Mouse (Mus musculus) liver, adult 2 months (tissue): ENCODE data around the gene Yod1. TPM values are rescaled to one million over a fixed set of nuclear protein-coding genes. Genes with fewer than 3 reads are reported as not detected.

Experiments
- DNase-seq: peaks from one replicate; pipeline ENCODE4 v3.0.0-alpha.2; 2011; ENCODE audit warnings: low read depth, low spot score; ENCODE audit errors: extremely low read depth
- H3K27ac ChIP-seq: fragments of 200-500 bp; replicated peaks from 2 replicates; pipeline ENCODE4 v1.5.1; 2012; ENCODE audit warnings: low read depth, mild to moderate bottlenecking, control low read depth, inconsistent platforms, low read length; ENCODE audit not compliant: insufficient read depth
- H3K27me3 ChIP-seq: fragments of 200-500 bp; 2 replicates; pipeline ENCODE4 v1.6.1; 2012; ENCODE audit warnings: mild to moderate bottlenecking, moderate library complexity, low read length, inconsistent platforms; ENCODE audit not compliant: control insufficient read depth, insufficient read depth
- H3K36me3 ChIP-seq: fragments of 200-500 bp; 2 replicates; pipeline ENCODE4 v1.6.1; 2012; ENCODE audit warnings: low read length, inconsistent platforms; ENCODE audit not compliant: control insufficient read depth, insufficient read depth
- H3K4me1 ChIP-seq: fragments of 200-500 bp; 2 replicates; pipeline ENCODE4 v1.6.1; 2011; ENCODE audit warnings: low read length; ENCODE audit not compliant: control insufficient read depth, insufficient read depth
- H3K4me3 ChIP-seq: fragments of 200-500 bp; 2 replicates; pipeline ENCODE4 v1.5.1; 2011; ENCODE audit warnings: low read depth, mild to moderate bottlenecking, control low read depth, low read length, moderate library complexity; ENCODE audit not compliant: insufficient read depth
- H3K79me2 ChIP-seq: fragments of 200-500 bp; 2 replicates; pipeline ENCODE4 v1.6.1; 2012; ENCODE audit warnings: inconsistent platforms, mild to moderate bottlenecking, low read length, moderate library complexity; ENCODE audit not compliant: control insufficient read depth, insufficient read depth
- H3K9ac ChIP-seq: fragments of 200-500 bp; 2 replicates; pipeline ENCODE4 v1.6.1; 2012; ENCODE audit warnings: low read depth, mild to moderate bottlenecking, control low read depth, inconsistent platforms, low read length
- CTCF ChIP-seq: fragments of 200-500 bp; IDR thresholded peaks from 2 replicates; pipeline ENCODE4 v1.5.1; 2011; ENCODE audit warnings: low read depth, low read length, control low read depth
- POLR2A ChIP-seq: fragments of 200-500 bp; IDR thresholded peaks from 2 replicates; pipeline ENCODE4 v1.6.1; 2011; ENCODE audit warnings: low read length, control low read depth; ENCODE audit not compliant: insufficient read depth; ENCODE audit errors: extremely low read depth
- WGBS: fragments of 180-500 bp; shearing (Covaris S2); methylation state at CpG from one replicate; pipeline ENCODE4 v1.1.7; 2018; 5-methylcytosine and 5-hydroxymethylcytosine counted together
- polyA plus RNA-seq: library from polyadenylated mRNA; depleted of rRNA; stranded (reverse); fragments of >200 nt; gene quantifications from 2 replicates; pipeline ENCODE4 v1.2.3, GENCODE M21; 2012
- total RNA-seq: library from RNA; depleted of rRNA; stranded (reverse); fragments of >200 nt; gene quantifications from 2 replicates; pipeline ENCODE4 v1.2.3, GENCODE M21; 2014

Gene Yod1
- total and polyA plus RNA-seq, 2 experiments, result 1.3 to 9.0 TPM

DNA sequence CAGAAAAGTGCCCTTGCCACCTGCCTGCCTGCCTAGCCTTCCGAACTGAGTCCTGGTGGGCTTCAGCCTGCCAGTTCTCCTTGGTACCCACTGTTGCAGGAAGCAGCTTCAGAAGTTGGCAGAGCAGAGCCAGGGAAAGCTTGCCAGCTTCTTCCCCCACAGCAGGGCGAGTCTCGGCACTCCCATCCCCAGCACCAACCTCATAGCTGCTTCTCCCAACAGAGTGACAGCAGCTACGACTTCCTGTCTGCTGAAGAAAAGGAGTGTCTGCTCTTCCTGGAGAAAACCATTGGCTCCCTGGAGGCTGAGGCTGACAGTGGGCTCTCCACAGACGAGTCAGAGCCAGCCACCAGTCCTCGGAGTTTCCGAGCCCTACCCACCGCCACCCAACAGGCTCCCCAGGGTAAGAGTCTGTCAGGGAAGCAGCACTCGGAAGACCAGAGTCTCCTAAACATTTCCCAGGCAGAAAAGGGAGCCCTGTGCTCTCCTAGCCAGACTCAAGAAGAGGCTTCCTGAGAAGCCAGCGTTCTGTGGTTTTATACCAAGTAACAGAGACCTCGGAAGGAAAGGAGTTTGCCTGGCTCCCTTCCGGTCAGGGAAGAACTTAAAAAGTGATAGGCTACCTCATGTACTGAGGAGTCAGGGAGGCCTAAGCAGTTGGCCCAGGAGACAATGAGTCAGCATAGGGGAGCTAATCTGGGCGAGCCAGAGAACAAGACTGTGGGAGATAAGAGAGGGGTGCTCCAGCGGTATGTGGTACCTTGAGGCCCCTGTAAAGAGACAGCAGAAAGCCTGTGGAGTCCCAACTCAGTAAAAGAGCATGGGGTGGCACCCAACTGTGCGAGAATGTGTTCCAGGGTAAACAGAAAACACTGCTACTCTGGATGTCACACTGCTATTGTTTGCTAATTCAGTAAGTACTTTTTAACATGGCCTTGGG lies 23.9 kb downstream of the Yod1 start:
- no peak for TF ChIP-seq CTCF
- no peaks in the 10 kb centered on the region for H3K27me3 ChIP-seq
- H3K27ac ChIP-seq, result 0 out of 2 replicates have a peak overlapping the region, but pooled peaks have one; percentile 15
- H3K9ac ChIP-seq, result 0 out of 2 replicates have a peak overlapping the region, but pooled peaks have one; percentile 0
- no peaks in the 10 kb centered on the region for H3K79me2 ChIP-seq
- 65% methylated on average over 15 of the region's 15 CpGs for WGBS
- DNase-seq, result peak; percentile 43
- H3K36me3 ChIP-seq, result no peaks in the 10 kb centered on the region
- peaks cover 12% of the 10 kb centered on the region for H3K4me1 ChIP-seq
- no peak overlapping the region for H3K4me3 ChIP-seq

DNA sequence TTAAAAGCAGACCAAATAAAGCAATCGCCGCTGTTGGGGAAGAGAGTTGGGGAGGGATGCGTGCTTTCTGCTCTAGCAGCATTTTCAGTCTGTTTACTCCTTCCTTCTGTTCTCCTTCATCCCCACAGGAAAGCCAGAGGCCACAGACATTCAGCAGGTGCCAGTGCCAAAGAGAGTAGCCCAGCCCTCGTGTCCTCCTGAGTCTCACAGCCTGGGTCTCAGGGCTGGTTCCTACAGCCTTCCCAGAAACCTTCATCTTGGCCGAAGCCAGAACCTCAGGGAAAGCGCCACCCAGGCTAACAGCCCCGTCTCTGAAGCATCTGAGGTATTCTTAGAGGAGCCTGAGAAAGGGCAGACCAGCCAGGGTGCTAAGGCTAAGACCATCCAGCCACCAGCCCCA lies 25.1 kb downstream of the Yod1 start:
- Histone ChIP-seq H3K4me3 (no peak overlapping the region), H3K4me1 (peaks cover 12% of the 10 kb centered on the region), H3K27ac (no peak overlapping the region), H3K27me3 (no peaks in the 10 kb centered on the region), H3K79me2 (no peaks in the 10 kb centered on the region), H3K9ac (no peak overlapping the region), H3K36me3 (no peaks in the 10 kb centered on the region)
- no peak for DNase-seq
- TF ChIP-seq CTCF (no peak), POLR2A (no peak)
- WGBS, result 96% methylated on average over 7 of the region's 7 CpGs

DNA sequence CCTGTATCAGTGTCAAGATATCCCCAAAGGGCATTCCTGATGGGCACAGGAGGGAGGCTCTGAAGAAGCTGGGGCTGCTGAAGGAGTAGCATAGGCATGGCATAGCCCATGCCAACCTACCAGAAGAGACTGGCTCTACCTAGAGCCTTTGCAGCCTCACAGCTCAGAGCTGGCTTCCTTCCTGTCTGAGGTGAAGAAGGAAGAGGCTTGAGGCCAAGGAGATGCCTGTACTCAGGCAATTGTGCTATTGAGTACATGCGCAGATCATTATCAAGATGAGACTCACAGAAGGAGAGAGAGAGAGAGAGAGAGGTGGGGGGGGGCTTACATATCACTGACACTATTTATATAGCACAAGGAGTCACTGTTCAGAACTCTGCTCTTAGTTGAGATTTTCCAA lies 26.6 kb downstream of the Yod1 start:
- H3K27ac ChIP-seq, result no peak overlapping the region
- no peaks in the 10 kb centered on the region for H3K79me2 ChIP-seq
- peaks cover 12% of the 10 kb centered on the region for H3K4me1 ChIP-seq
- no peak for DNase-seq
- H3K36me3 ChIP-seq, result no peaks in the 10 kb centered on the region
- no peak overlapping the region for H3K4me3 ChIP-seq
- WGBS, result 95% methylated on average over 1 of the region's 1 CpGs
- no peak overlapping the region for H3K9ac ChIP-seq
- H3K27me3 ChIP-seq, result no peaks in the 10 kb centered on the region
- no peak for TF ChIP-seq CTCF
- TF ChIP-seq POLR2A, result no peak

DNA sequence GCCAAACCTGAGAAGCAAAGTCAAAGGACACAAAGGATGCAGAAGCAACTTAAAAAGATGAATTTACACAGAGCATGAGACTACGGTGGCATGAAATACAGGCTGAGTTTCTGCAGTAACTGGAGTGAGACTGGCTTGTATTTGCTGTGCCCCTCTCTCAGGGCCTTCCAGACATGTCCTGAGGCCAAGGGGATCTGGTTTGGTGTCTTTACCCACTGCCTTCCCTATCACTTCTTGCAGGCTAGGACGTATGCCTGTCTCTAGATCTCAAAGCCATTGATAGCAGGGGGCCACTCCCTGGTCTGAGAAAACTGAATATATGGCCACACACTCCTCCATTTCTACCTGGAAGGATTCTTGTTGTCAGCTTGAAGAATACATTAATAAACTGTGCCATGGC lies 27.1 kb downstream of the Yod1 start:
- TF ChIP-seq CTCF, result no peak
- no peak for TF ChIP-seq POLR2A
- DNase-seq, result no peak
- H3K36me3 ChIP-seq, result no peaks in the 10 kb centered on the region
- 92% methylated on average over 2 of the region's 2 CpGs for WGBS
- peaks cover 12% of the 10 kb centered on the region for H3K4me1 ChIP-seq
- no peak overlapping the region for H3K4me3 ChIP-seq
- H3K27me3 ChIP-seq, result no peaks in the 10 kb centered on the region
- no peaks in the 10 kb centered on the region for H3K79me2 ChIP-seq
- H3K27ac ChIP-seq, result no peak overlapping the region
- H3K9ac ChIP-seq, result no peak overlapping the region

DNA sequence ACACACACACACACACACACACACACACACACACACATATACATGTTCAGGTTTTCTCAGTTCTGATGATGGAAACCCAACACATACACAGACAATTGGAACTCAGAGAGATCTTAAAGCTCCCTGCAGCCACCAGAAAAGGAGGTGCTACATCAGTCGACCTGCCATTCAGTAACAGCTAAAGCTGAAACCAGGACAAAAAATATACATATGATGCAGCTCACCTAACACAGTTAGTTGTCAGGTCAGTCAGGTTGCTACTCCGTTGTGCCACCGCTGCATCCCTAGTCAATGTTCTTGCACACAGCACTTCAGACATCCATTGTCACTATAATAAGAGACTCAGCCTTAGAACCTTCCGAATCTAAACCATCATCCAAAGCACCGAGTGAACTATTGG lies 27.8 kb downstream of the Yod1 start:
- no peak for DNase-seq
- Histone ChIP-seq H3K4me1 (peaks cover 12% of the 10 kb centered on the region), H3K27me3 (no peaks in the 10 kb centered on the region), H3K4me3 (no peak overlapping the region), H3K9ac (no peak overlapping the region), H3K36me3 (no peaks in the 10 kb centered on the region), H3K79me2 (no peaks in the 10 kb centered on the region), H3K27ac (no peak overlapping the region)
- TF ChIP-seq CTCF (no peak), POLR2A (no peak)
- WGBS, result 89% methylated on average over 5 of the region's 5 CpGs

DNA sequence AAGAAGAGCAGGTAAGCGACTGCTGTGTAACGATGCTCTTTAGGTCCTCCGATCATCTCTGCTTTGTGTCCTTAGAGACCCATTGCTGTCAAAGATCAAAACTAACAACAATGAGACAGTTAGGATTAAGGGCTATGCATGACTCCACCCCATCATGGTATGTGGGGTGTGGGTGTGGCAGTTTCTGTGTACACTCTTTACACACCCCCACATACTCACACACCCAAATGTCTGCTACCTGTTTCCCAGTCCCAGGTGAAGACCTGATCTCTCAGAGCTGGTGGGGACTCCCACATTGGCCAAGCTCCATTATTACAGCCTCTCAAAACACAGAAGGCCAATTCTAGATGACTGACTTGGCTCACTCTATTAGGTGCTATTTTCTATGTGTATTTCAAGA lies 28.5 kb downstream of the Yod1 start:
- H3K4me3 ChIP-seq, result no peak overlapping the region
- 96% methylated on average over 3 of the region's 3 CpGs for WGBS
- no peak overlapping the region for H3K27ac ChIP-seq

More for the DNA sequence above, 28.5 kb downstream of the Yod1 start:
- Histone ChIP-seq H3K27me3 (no peaks in the 10 kb centered on the region), H3K4me1 (peaks cover 7% of the 10 kb centered on the region), H3K36me3 (no peaks in the 10 kb centered on the region), H3K79me2 (no peaks in the 10 kb centered on the region), H3K9ac (no peak overlapping the region)
- no peak for DNase-seq
- TF ChIP-seq CTCF, result no peak
- TF ChIP-seq POLR2A, result no peak
